In genomic region chrX:136068020-136068419, GRCm38 (mm10) we compare ENCODE assay signal across 8 mouse cellular contexts. TPM values are rescaled to one million over a fixed set of nuclear protein-coding genes. Genes with fewer than 3 reads are reported as not detected.
A peak's percentile ranks its signal among the peaks of the same experiment; 100 is the strongest.
DNase-seq lines count a peak whose midpoint lies in the region; ATAC-seq and TF ChIP-seq lines count a peak whose summit lies in the region.
"Not testable (repeated sequence)": the region's sequence is repeated elsewhere in the genome, so short reads cannot be mapped to it uniquely, and the experiment has no call there.

Bex2 (minus strand) TSS chrX:136068236.

- 40% methylated on average over 2 of the region's 32 CpGs for WGBS in forebrain, embryonic 14.5 days
- WGBS in hindbrain, embryonic 12.5 days: 4% methylated on average over 3 of the region's 32 CpGs
- 35% methylated on average over 2 of the region's 32 CpGs for WGBS in liver, embryonic 13.5 days (ENCODE audit: insufficient replicate concordance)
- no CpG with 5 or more reads among the region's 32 CpGs for WGBS in thymus, adult 2 months

- not testable (repeated sequence) for H3K4me1 ChIP-seq in forebrain, embryonic 14.5 days (ENCODE audit: control insufficient read depth, insufficient read depth, low read length); hindbrain, embryonic 12.5 days; liver, embryonic 13.5 days (replicated peaks); thymus, adult 2 months (replicated peaks; ENCODE audit: control insufficient read depth, insufficient read depth, low read length)

- not testable (repeated sequence) for H3K36me3 ChIP-seq in forebrain, embryonic 14.5 days (ENCODE audit: control insufficient read depth, insufficient read depth, low read length); hindbrain, embryonic 12.5 days; liver, embryonic 13.5 days; thymus, adult 2 months (ENCODE audit: control insufficient read depth, insufficient read depth, low read length)

- peak within 1 kb of the TSS; percentile 49 for H3K4me2 ChIP-seq in forebrain, embryonic 14.5 days (ENCODE audit: low read length)
- peak within 1 kb of the TSS; percentile 47 for H3K4me2 ChIP-seq in hindbrain, embryonic 12.5 days (replicated peaks)
- peak within 1 kb of the TSS; percentile 30; the same call in 1 of the 2 replicates for H3K4me2 ChIP-seq in liver, embryonic 13.5 days

- H3K27me3 ChIP-seq in forebrain, embryonic 14.5 days (replicated peaks; ENCODE audit: control insufficient read depth, insufficient read depth, low read length); hindbrain, embryonic 12.5 days; liver, embryonic 13.5 days; thymus, adult 2 months (ENCODE audit: control insufficient read depth, insufficient read depth, low read length): not testable (repeated sequence)

- peak; percentile 97 for ATAC-seq in forebrain, embryonic 14.5 days
- peak; percentile 98 for ATAC-seq in hindbrain, embryonic 12.5 days (ENCODE audit: low FRiP score)
- peak; percentile 98 for ATAC-seq in liver, embryonic 13.5 days (ENCODE audit: low read depth)
- 0 out of 2 replicates have a peak, but pooled peaks have one; percentile 22 for ATAC-seq in monocyte, adult 5-6 weeks (replicated peaks; ENCODE audit: insufficient number of reproducible peaks, low FRiP score, low TSS enrichment, poor library complexity, severe bottlenecking)

- peak within 1 kb of the TSS; percentile 68 for H3K9ac ChIP-seq in forebrain, embryonic 14.5 days (ENCODE audit: low read length)
- H3K9ac ChIP-seq in hindbrain, embryonic 12.5 days: peak within 1 kb of the TSS; percentile 62
- not testable (repeated sequence) for H3K9ac ChIP-seq in liver, embryonic 13.5 days

- H3K27ac ChIP-seq in forebrain, embryonic 14.5 days (ENCODE audit: low read depth, low read length): peak within 1 kb of the TSS; percentile 80; the same call in 1 of the 2 replicates
- H3K27ac ChIP-seq in hindbrain, embryonic 12.5 days: peak within 1 kb of the TSS; percentile 76
- not testable (repeated sequence) for H3K27ac ChIP-seq in liver, embryonic 13.5 days; thymus, adult 2 months (ENCODE audit: control insufficient read depth, insufficient read depth, low read length)

- TF ChIP-seq POLR2A in thymus, adult 2 months (IDR thresholded peaks at IDR 0.05; ENCODE audit: control insufficient read depth, extremely low read depth, insufficient read depth, low read length, poor library complexity): not testable (repeated sequence)

- DNase-seq in T-cell, adult 2 months (ENCODE audit: low spot score): peak; percentile 9
- peak; percentile 27 to 74 for DNase-seq in cerebellum, postnatal 14 days
- peak; percentile 6 for DNase-seq in forebrain, embryonic 14.5 days (ENCODE audit: low spot score)
- peak; percentile 53 for DNase-seq in layer of hippocampus, adult 9-11 months
- DNase-seq in liver, embryonic 13.5 days: not testable (repeated sequence)
- DNase-seq in thymus, adult 2 months: peak; percentile 3

- H3K4me3 ChIP-seq in forebrain, embryonic 14.5 days (ENCODE audit: low read depth, low read length): peak within 1 kb of the TSS; percentile 37
- H3K4me3 ChIP-seq in hindbrain, embryonic 12.5 days: peak within 1 kb of the TSS; percentile 45
- peak within 1 kb of the TSS; percentile 31 for H3K4me3 ChIP-seq in liver, embryonic 13.5 days (replicated peaks)
- not testable (repeated sequence) for H3K4me3 ChIP-seq in thymus, adult 2 months (ENCODE audit: control insufficient read depth, insufficient read depth, low read length)

- H3K9me3 ChIP-seq in forebrain, embryonic 14.5 days (replicated peaks; ENCODE audit: control insufficient read depth, low read length); hindbrain, embryonic 12.5 days (replicated peaks); liver, embryonic 13.5 days (replicated peaks): not testable (repeated sequence)

- TF ChIP-seq CTCF in thymus, adult 2 months (IDR thresholded peaks at IDR 0.05; ENCODE audit: borderline replicate concordance, control insufficient read depth, extremely low read depth, insufficient read depth, low read length, poor library complexity): not testable (repeated sequence)

RNA-seq across cellular contexts. Expression of gene Bex2, which starts in this region (rescaled TPM):
- polyA plus RNA-seq in forebrain, embryonic 14.5 days (2014; fragmentation: Nextera tagmentation; extraction: Ambion mirVana): 515 and 569 TPM in 2 replicates
- 351 and 371 TPM in 2 replicates for polyA plus RNA-seq in hindbrain, embryonic 12.5 days (2016; fragmentation: Nextera tagmentation; extraction: Ambion mirVana)
- 176 and 215 TPM in 2 replicates for polyA plus RNA-seq in liver, embryonic 13.5 days (2015; fragmentation: Nextera tagmentation; extraction: Ambion mirVana)
- not detected in 3 replicates for total RNA-seq in monocyte, adult 5-6 weeks (2017)
- polyA plus RNA-seq in thymus, adult 2 months (2012; rRNA removed): 0.64 and 1.1 TPM in 2 replicates

Comparison
In these comparisons a context has a peak if more than half of its experiments do, and no peak if none do; other contexts are left out.
1. RNA of gene Bex2 (polyA plus RNA-seq): 515 to 569 TPM in forebrain, embryonic 14.5 days, 351 to 371 TPM in hindbrain, embryonic 12.5 days and 176 to 215 TPM in liver, embryonic 13.5 days; 0.64 to 1.1 TPM in thymus, adult 2 months; every median in the first group is over 10 times any median in the second.
2. Peak in ATAC-seq in monocyte, adult 5-6 weeks; RNA of the gene not detected or under 1 TPM.
3. ATAC-seq: peak in every context shown above with its lines; median percentile 98 in hindbrain, embryonic 12.5 days; 98 in liver, embryonic 13.5 days; 97 in forebrain, embryonic 14.5 days; 22 in monocyte, adult 5-6 weeks.
4. Peak in every context shown above with its lines, with median percentiles within 50 percentile points of each other: H3K4me2 ChIP-seq.